Mouse (Mus musculus): ENCODE results near the gene Allc.

DNA sequence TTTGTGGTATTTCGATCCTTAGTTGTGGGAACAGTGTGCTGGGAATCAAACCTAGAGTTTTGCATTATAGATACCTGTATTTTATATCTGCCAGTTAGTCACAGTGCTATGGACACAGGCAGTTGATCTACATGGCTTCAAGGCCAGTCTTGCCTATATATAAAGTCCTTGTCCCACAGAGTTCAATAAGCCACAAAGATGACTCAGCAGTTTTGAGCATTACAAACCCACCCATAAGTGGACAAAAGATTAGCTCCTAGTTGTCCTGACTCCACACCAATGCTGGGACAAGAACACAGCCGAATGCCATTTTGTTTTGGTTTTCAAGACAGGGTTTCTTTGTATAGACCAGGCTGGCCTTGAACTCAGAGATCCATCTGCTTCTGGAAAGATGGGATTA is 46.1 kb upstream of the Allc start:
- TF ChIP-seq POLR2A (IDR thresholded peaks at IDR 0.05; ENCODE audit: borderline replicate concordance, control insufficient read depth, low read depth, low read length) (no peak), CTCF (IDR thresholded peaks at IDR 0.05; ENCODE audit: control insufficient read depth, insufficient read depth, low read length) (no peak)

All from bone marrow, adult 2 months (tissue).